ENCODE assay signal across 14 mouse cellular contexts in the genomic region with DNA sequence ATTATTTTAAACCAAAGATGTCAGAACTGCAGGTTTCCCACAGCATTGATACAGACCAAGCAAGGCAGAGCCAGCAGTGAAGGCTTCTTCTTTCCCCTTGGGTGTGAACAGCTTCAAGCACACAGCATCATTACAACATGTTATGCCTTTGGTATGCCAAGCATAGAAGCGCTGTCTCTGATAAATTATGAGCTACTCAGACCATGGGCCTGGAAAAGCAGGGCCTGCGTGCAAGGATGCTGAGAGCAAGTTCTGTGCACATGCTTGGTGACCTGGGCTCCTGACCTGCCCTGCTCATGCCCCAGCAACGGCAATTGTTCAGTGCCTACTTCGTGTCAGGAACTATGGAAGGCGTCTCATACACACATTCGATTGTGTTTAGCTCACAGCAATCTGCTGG.
DNase-seq lines count a peak whose midpoint lies in the region; ATAC-seq lines count a peak whose summit lies in the region.
"Had no signal": no experiment of that assay in that cellular context is flagged by ENCODE, and none has a peak within 500 bp of the region (broad histone marks: within the 10 kb centered on the region; RNA-seq: fewer than 3 reads in every experiment).

No protein-coding gene starts in this region.

- 0 out of 2 replicates have a peak, but pooled peaks cover 7% of the 10 kb centered on the region for H3K9me3 ChIP-seq in hindbrain, embryonic 12.5 days (replicated peaks)
- H3K9me3 ChIP-seq in hindbrain, embryonic 14.5 days (ENCODE audit: control insufficient read depth, low read length), result peaks cover 6% of the 10 kb centered on the region; the same call in 1 of the 2 replicates
- peaks cover 5% of the 10 kb centered on the region for H3K9me3 ChIP-seq in embryonic facial prominence, embryonic 12.5 days
- H3K9me3 ChIP-seq in forebrain, embryonic 14.5 days (replicated peaks; ENCODE audit: control insufficient read depth, low read length), result no peaks in the 10 kb centered on the region
- H3K9me3 ChIP-seq in midbrain, embryonic 13.5 days, result peaks cover 6% of the 10 kb centered on the region
- H3K9me3 ChIP-seq: stomach, embryonic 15.5 days had no signal

- 56% methylated on average over 6 of the region's 6 CpGs for WGBS in hindbrain, embryonic 12.5 days
- WGBS in hindbrain, embryonic 14.5 days, result 42% methylated on average over 6 of the region's 6 CpGs
- 56% methylated on average over 6 of the region's 6 CpGs for WGBS in embryonic facial prominence, embryonic 12.5 days
- WGBS in forebrain, embryonic 14.5 days, result 51% methylated on average over 6 of the region's 6 CpGs
- 54% methylated on average over 6 of the region's 6 CpGs for WGBS in midbrain, embryonic 13.5 days

- H3K4me1 ChIP-seq in hindbrain, embryonic 12.5 days, result peaks cover 17% of the 10 kb centered on the region
- H3K4me1 ChIP-seq in hindbrain, embryonic 14.5 days (replicated peaks; ENCODE audit: control insufficient read depth, insufficient read depth, low read length), result peaks cover 10% of the 10 kb centered on the region; the same call in 1 of the 2 replicates
- H3K4me1 ChIP-seq in embryonic facial prominence, embryonic 12.5 days, result peaks cover 20% of the 10 kb centered on the region
- H3K4me1 ChIP-seq in forebrain, embryonic 14.5 days (ENCODE audit: control insufficient read depth, insufficient read depth, low read length), result peaks cover 12% of the 10 kb centered on the region
- H3K4me1 ChIP-seq in midbrain, embryonic 13.5 days (replicated peaks), result peaks cover 20% of the 10 kb centered on the region

- H3K4me3 ChIP-seq in hindbrain, embryonic 12.5 days, result no peak overlapping the region
- no peak overlapping the region for H3K4me3 ChIP-seq in hindbrain, embryonic 14.5 days (replicated peaks; ENCODE audit: low read length)
- H3K4me3 ChIP-seq in embryonic facial prominence, embryonic 12.5 days, result no peak overlapping the region
- H3K4me3 ChIP-seq in forebrain, embryonic 14.5 days (ENCODE audit: low read depth, low read length), result no peak overlapping the region
- no peak overlapping the region for H3K4me3 ChIP-seq in midbrain, embryonic 13.5 days (replicated peaks)
- H3K4me3 ChIP-seq: stomach, embryonic 15.5 days had no signal

- no peak overlapping the region for H3K9ac ChIP-seq in hindbrain, embryonic 12.5 days
- H3K9ac ChIP-seq in hindbrain, embryonic 14.5 days, result no peak overlapping the region
- no peak overlapping the region for H3K9ac ChIP-seq in embryonic facial prominence, embryonic 12.5 days
- H3K9ac ChIP-seq in forebrain, embryonic 14.5 days (ENCODE audit: low read length), result no peak overlapping the region
- H3K9ac ChIP-seq in midbrain, embryonic 13.5 days (replicated peaks), result no peak overlapping the region
- H3K9ac ChIP-seq: stomach, embryonic 15.5 days had no signal

- no peak for DNase-seq in hindbrain, embryonic 14.5 days (ENCODE audit: low spot score)
- peak; percentile 37 for DNase-seq in forebrain, embryonic 14.5 days (ENCODE audit: low spot score)
- no peak for DNase-seq in cerebellum, adult 11-12 months
- DNase-seq in lung, adult 18-20 months, result no peak
- DNase-seq in left cerebral cortex, postnatal 4 days, result no peak
- DNase-seq: cerebellum, adult 11 months; heart, adult 18-20 months; kidney, postnatal 10 days had no signal

- H3K27me3 ChIP-seq in hindbrain, embryonic 12.5 days, result no peaks in the 10 kb centered on the region
- no peaks in the 10 kb centered on the region for H3K27me3 ChIP-seq in hindbrain, embryonic 14.5 days (ENCODE audit: control insufficient read depth, insufficient read depth, low read length)
- no peaks in the 10 kb centered on the region for H3K27me3 ChIP-seq in embryonic facial prominence, embryonic 12.5 days
- H3K27me3 ChIP-seq in forebrain, embryonic 14.5 days (replicated peaks; ENCODE audit: control insufficient read depth, insufficient read depth, low read length), result no peaks in the 10 kb centered on the region
- H3K27me3 ChIP-seq in midbrain, embryonic 13.5 days, result 0 out of 2 replicates have a peak, but pooled peaks cover 2% of the 10 kb centered on the region
- H3K27me3 ChIP-seq: stomach, embryonic 15.5 days had no signal

- peak overlapping the region; percentile 23; the same call in 1 of the 2 replicates for H3K27ac ChIP-seq in hindbrain, embryonic 12.5 days
- H3K27ac ChIP-seq in hindbrain, embryonic 14.5 days, result no peak overlapping the region
- H3K27ac ChIP-seq in embryonic facial prominence, embryonic 12.5 days, result peak overlapping the region; percentile 67
- H3K27ac ChIP-seq in forebrain, embryonic 14.5 days (ENCODE audit: low read depth, low read length), result peak overlapping the region; percentile 67
- H3K27ac ChIP-seq in midbrain, embryonic 13.5 days, result peak overlapping the region; percentile 10; the same call in 1 of the 2 replicates
- H3K27ac ChIP-seq: stomach, embryonic 15.5 days had no signal

- ATAC-seq in hindbrain, embryonic 12.5 days (ENCODE audit: low FRiP score), result no peak
- no peak for ATAC-seq in hindbrain, embryonic 14.5 days (ENCODE audit: low FRiP score)
- no peak for ATAC-seq in embryonic facial prominence, embryonic 12.5 days (ENCODE audit: insufficient number of reproducible peaks, insufficient read depth, low FRiP score, low TSS enrichment)
- no peak for ATAC-seq in forebrain, embryonic 14.5 days
- ATAC-seq in midbrain, embryonic 13.5 days, result no peak
- ATAC-seq: inflammation-experienced regulatory T-cells, adult 6 months had no signal

- no peaks in the 10 kb centered on the region for H3K36me3 ChIP-seq in hindbrain, embryonic 12.5 days
- no peaks in the 10 kb centered on the region for H3K36me3 ChIP-seq in hindbrain, embryonic 14.5 days (replicated peaks; ENCODE audit: control insufficient read depth, insufficient read depth)
- no peaks in the 10 kb centered on the region for H3K36me3 ChIP-seq in embryonic facial prominence, embryonic 12.5 days
- no peaks in the 10 kb centered on the region for H3K36me3 ChIP-seq in forebrain, embryonic 14.5 days (ENCODE audit: control insufficient read depth, insufficient read depth, low read length)
- H3K36me3 ChIP-seq in midbrain, embryonic 13.5 days, result no peaks in the 10 kb centered on the region
- H3K36me3 ChIP-seq: stomach, embryonic 15.5 days had no signal

- intact Hi-C loops in left cerebral cortex, postnatal 4 days (cut with DNase I), result no loop called here

- no peak overlapping the region for H3K4me2 ChIP-seq in hindbrain, embryonic 12.5 days (replicated peaks)
- H3K4me2 ChIP-seq in hindbrain, embryonic 14.5 days (replicated peaks), result no peak overlapping the region
- no peak overlapping the region for H3K4me2 ChIP-seq in embryonic facial prominence, embryonic 12.5 days (replicated peaks)
- H3K4me2 ChIP-seq in forebrain, embryonic 14.5 days (ENCODE audit: low read length), result no peak overlapping the region
- no peak overlapping the region for H3K4me2 ChIP-seq in midbrain, embryonic 13.5 days (replicated peaks)
- H3K4me2 ChIP-seq: liver, embryonic 11.5 days; stomach, embryonic 15.5 days had no signal
